Mouse (Mus musculus) heart, adult 2 months (tissue): ENCODE measurements at regions not wholly inside any gene's neighbourhood (a gene's known extent, or its start where the extent isn't known, plus 50 kb on each side); places are given as distances from the start of the nearest gene placed in this dataset.

ENCODE experiments used
- DNase-seq, 2 experiments: peaks; one replicate each; pipeline ENCODE4 v3.0.0; 2021
- H3K27ac ChIP-seq: fragments of 200-600 bp; 2 replicates; pipeline ENCODE4 v1.8.1; 2022
- H3K27me3 ChIP-seq: fragments of 200-500 bp; 2 replicates; pipeline ENCODE4 v1.6.1; 2012; ENCODE audit warnings: mild to moderate bottlenecking, low read length, inconsistent platforms, mixed read lengths; ENCODE audit not compliant: control insufficient read depth, insufficient read depth
- H3K36me3 ChIP-seq: fragments of 200-500 bp; 2 replicates; pipeline ENCODE4 v1.6.1; 2012; ENCODE audit warnings: low read length, inconsistent platforms; ENCODE audit not compliant: control insufficient read depth, insufficient read depth
- H3K4me1 ChIP-seq: fragments of 200-500 bp; 2 replicates; pipeline ENCODE4 v1.6.1; 2011; ENCODE audit warnings: low read length; ENCODE audit not compliant: control insufficient read depth, insufficient read depth
- H3K4me3 ChIP-seq: fragments of 200-600 bp; 2 replicates; pipeline ENCODE4 v1.8.1; 2022
- H3K79me2 ChIP-seq: fragments of 200-500 bp; replicated peaks from 2 replicates; pipeline ENCODE4 v1.6.1; 2012; ENCODE audit warnings: mild to moderate bottlenecking, inconsistent platforms, low read length, moderate library complexity, mixed read lengths; ENCODE audit not compliant: control insufficient read depth, insufficient read depth
- H3K9ac ChIP-seq: fragments of 200-500 bp; 2 replicates; pipeline ENCODE4 v1.6.1; 2012; ENCODE audit warnings: low read depth, mild to moderate bottlenecking, control low read depth, inconsistent platforms, low read length, mixed read lengths
- CTCF ChIP-seq: fragments of 200-600 bp; IDR thresholded peaks from 2 replicates; pipeline ENCODE4 v1.8.1; 2022; ENCODE audit warnings: antibody characterized with exemption, mild to moderate bottlenecking, moderate library complexity
- EP300 ChIP-seq: fragments of 200-500 bp; IDR thresholded peaks from 2 replicates; pipeline ENCODE4 v1.6.1; 2011; ENCODE audit warnings: low read depth, low read length, control low read depth; ENCODE audit not compliant: insufficient read depth
- POLR2A ChIP-seq: fragments of 200-500 bp; IDR thresholded peaks from 2 replicates; pipeline ENCODE4 v1.6.1; 2011; ENCODE audit warnings: mild to moderate bottlenecking, low read depth, low read length, control low read depth; ENCODE audit not compliant: insufficient read depth
- WGBS: fragments of 180-500 bp; shearing (Covaris S2); methylation state at CpG from one replicate; pipeline ENCODE4 v1.1.7; 2018; 5-methylcytosine and 5-hydroxymethylcytosine counted together
- intact Hi-C: fragments of 180-260 bp; cut with DNase I; formaldehyde crosslinking; loops from one replicate; pipeline ENCODE4 v1.15.1; 2025

DNA sequence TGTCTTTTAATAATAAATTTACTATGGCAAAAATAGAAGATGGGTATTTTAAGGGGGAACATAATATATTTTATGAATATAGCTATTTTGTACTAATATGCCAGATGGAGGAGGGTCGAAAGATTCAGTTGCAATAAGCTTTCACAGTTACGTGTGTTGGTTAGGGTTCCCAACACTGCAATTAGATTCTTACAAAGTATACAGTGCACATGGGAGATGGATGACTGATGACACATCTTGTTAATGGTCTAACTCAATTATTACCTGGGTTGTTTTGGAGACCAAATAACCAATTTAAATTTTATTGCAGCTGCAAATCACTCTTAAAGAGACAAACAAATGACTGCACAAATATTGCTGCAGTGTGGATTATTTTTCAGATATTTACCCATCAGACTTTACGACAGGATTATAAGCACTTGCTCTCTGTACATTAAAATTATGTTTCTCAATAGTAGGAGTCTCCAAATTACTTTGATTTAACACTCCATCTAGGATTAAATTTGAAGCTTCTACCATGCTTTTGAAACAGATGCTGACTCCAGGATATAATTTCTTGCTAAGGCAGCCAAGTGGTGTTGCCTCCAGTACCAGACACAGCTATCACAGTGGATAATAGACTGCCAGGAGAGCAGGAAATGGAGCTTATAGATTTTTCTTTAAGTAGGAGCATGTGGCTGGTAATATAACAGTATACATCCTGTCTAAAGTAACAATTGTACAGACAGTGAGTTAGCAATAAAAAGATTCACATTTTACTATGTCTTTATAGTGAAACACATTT is 5596.4 kb downstream of the 9330182O14Rik start:
- Histone ChIP-seq H3K79me2 (no peaks in the 10 kb centered on the region), H3K27me3 (no peaks in the 10 kb centered on the region), H3K9ac (no peak overlapping the region), H3K4me3 (no peak overlapping the region), H3K36me3 (no peaks in the 10 kb centered on the region), H3K4me1 (no peaks in the 10 kb centered on the region), H3K27ac (no peak overlapping the region)
- WGBS = 79% methylated on average over 3 of the region's 3 CpGs
- no peak for DNase-seq
- no peak for TF ChIP-seq EP300
- TF ChIP-seq CTCF = no peak
- no peak for TF ChIP-seq POLR2A
- intact Hi-C loops = no loop called here

DNA sequence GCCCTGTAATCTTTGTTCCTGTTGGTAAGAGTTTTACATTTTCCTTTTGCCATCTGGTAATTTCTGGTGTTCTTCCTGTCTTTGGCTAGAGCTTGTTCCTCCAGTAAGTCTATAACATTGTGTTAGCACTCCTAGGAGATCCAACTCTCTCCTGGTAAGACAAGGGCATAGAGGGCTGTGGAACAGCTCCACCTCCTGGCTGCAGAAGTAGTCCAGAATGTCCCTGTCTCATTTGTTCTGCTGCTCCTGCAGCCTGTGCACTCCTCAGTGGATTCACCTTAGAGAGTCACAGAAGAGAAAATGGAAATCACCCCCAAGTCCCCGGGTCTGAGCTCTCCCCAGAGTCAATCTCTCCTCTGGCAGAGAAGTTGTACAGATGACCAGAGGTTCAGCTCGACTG is 5629.1 kb downstream of the 9330182O14Rik start:
- Histone ChIP-seq H3K4me1 (no peaks in the 10 kb centered on the region), H3K27me3 (no peaks in the 10 kb centered on the region), H3K27ac (no peak overlapping the region), H3K79me2 (no peaks in the 10 kb centered on the region), H3K4me3 (no peak overlapping the region), H3K36me3 (no peaks in the 10 kb centered on the region), H3K9ac (no peak overlapping the region)
- WGBS = 27% methylated on average over 2 of the region's 2 CpGs
- intact Hi-C loops = no loop called here
- no peak for DNase-seq
- TF ChIP-seq POLR2A (no peak), EP300 (no peak), CTCF (peak; percentile 34)
